Mouse (Mus musculus): Measurements from ENCODE around the gene Gid4.

GRCm38 (mm10) chr11:60495692-60496091 lies 78.7 kb downstream of the Gid4 start:
- TF ChIP-seq CTCF (conservative IDR thresholded peaks at IDR 0.05; ENCODE audit: low read length): no peak
- no peak for TF ChIP-seq NANOG (IDR thresholded peaks at IDR 0.05; ENCODE audit: borderline replicate concordance, low read length)
